Mouse (Mus musculus): ENCODE measurements around the gene Krt84. TPM values are rescaled to one million over a fixed set of nuclear protein-coding genes. Genes with fewer than 3 reads are reported as not detected.
A peak's percentile ranks its signal among the peaks of the same experiment; 100 is the strongest.

The Krt84 gene
- total and polyA plus RNA-seq, 3 experiments = not detected

DNA sequence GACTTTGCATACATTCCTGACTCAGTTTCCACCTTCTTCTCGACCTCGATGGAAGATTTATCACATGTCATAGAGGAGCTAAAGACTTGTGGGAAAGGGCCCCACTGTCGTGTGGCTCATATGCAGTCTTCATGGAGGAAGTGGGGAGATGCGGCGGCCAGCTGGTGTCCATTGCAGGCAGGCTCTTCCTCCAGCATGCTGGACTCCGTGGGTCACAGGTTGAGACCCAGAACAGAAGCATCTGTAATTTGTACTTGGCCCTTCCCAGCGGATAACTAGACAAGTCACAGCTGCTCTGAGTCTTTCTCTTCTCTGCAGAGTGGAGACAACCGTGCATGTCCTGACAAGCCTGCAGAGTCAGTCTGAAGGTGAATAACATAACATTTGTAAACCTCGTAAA, 24.4 kb downstream of the Krt84 start:
- Histone ChIP-seq H3K4me3 (no peak overlapping the region), H3K36me3 (ENCODE audit: control insufficient read depth, insufficient read depth, low read length) (no peaks in the 10 kb centered on the region), H3K4me1 (ENCODE audit: control insufficient read depth, insufficient read depth, low read length) (no peaks in the 10 kb centered on the region), H3K79me2 (replicated peaks; ENCODE audit: control insufficient read depth, insufficient read depth, low read length) (no peaks in the 10 kb centered on the region), H3K9ac (ENCODE audit: low read depth, low read length) (no peak overlapping the region), H3K27ac (no peak overlapping the region), H3K27me3 (ENCODE audit: control insufficient read depth, insufficient read depth, low read length) (no peaks in the 10 kb centered on the region)
- intact Hi-C loops (cut with DNase I) = no loop called here
- 75% methylated on average over 9 of the region's 9 CpGs for WGBS
- TF ChIP-seq CTCF (IDR thresholded peaks at IDR 0.05) = no peak
- no peak for DNase-seq

DNA sequence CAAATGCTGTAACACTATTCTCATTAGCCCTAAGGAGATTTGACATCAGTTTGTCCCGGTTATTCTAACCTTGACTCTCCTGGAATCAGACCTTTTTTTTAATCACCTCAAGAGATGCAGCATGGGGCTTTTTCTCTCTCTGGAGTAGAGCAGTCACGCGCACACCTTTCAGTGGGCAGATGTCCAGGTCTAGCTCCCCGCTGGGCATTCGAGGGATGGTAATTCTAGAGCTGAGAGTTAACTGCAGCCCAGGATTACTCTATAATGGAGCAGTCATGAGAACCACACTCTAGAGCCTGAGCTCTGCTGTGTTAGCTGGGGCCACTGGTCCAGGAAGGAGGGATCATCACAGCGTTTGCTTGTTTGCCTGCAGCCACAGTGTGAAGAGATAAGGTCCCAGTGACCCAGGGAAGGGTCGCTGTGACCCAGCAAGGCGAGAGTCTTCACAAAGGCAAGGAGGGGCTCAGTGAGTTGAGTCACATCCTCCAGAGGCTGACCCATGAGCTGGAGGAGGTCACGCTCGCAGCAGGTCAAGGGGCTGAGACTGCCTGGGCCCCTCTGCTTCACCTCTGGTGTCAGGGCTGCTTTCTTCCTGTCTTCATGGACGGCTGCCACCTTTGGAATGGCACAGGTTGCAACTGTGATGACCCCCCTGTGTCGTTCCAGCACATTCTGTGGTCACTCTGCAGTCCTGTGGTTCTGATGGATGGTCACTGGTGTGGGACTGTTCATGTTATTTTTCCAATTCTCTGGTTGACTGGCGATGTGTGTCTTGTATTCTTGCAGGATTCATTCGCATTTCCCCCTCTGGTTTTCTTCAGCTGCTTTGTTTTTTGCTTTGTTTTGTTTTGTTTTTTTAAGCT, 25.5 kb downstream of the Krt84 start:
- WGBS = 37% methylated on average over 14 of the region's 14 CpGs
- intact Hi-C loops (cut with DNase I) = no loop called here
- DNase-seq = no peak
- no peaks in the 10 kb centered on the region for H3K79me2 ChIP-seq (replicated peaks; ENCODE audit: control insufficient read depth, insufficient read depth, low read length)
- H3K4me3 ChIP-seq = no peak overlapping the region
- no peaks in the 10 kb centered on the region for H3K27me3 ChIP-seq (ENCODE audit: control insufficient read depth, insufficient read depth, low read length)
- TF ChIP-seq CTCF (IDR thresholded peaks at IDR 0.05) = no peak
- TF ChIP-seq EP300 (IDR thresholded peaks at IDR 0.05; ENCODE audit: insufficient read depth, low read depth, low read length) = no peak
- no peak for TF ChIP-seq POLR2A (IDR thresholded peaks at IDR 0.05; ENCODE audit: insufficient read depth, low read depth, low read length)
- H3K4me1 ChIP-seq (ENCODE audit: control insufficient read depth, insufficient read depth, low read length) = no peaks in the 10 kb centered on the region
- no peak overlapping the region for H3K9ac ChIP-seq (ENCODE audit: low read depth, low read length)
- no peaks in the 10 kb centered on the region for H3K36me3 ChIP-seq (ENCODE audit: control insufficient read depth, insufficient read depth, low read length)
- no peak overlapping the region for H3K27ac ChIP-seq

DNA sequence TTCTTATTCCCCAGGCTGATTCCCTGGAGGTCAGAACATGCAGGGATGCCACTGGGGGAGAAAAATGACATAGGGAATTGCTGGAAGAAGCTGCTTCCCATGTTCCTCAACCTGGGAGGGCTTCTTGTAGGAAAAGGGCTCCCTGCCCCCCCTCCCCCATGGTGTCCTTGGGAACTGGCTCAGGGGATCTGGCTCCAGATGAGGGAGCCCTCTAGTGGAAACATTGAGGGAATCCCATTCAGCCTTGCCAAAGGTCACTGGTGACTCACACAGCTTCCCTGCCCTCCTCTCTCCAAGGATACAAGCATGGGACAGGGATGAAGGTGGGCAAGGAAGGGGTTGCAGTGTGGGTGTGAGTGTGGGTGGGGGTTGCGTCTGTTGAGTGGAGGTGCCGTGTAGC, 35.4 kb downstream of the Krt84 start:
- WGBS = 78% methylated on average over 2 of the region's 2 CpGs
- intact Hi-C loops (cut with DNase I) = loop anchor here (2.0 kb wide), 1 partner anchor 158 kb away; no protein-coding TSS in a partner anchor
- no peaks in the 10 kb centered on the region for H3K36me3 ChIP-seq (ENCODE audit: control insufficient read depth, insufficient read depth, low read length)
- peak; percentile 28 to 40 for DNase-seq
- H3K79me2 ChIP-seq (replicated peaks; ENCODE audit: control insufficient read depth, insufficient read depth, low read length) = no peaks in the 10 kb centered on the region
- no peak overlapping the region for H3K27ac ChIP-seq
- no peak for TF ChIP-seq POLR2A (IDR thresholded peaks at IDR 0.05; ENCODE audit: insufficient read depth, low read depth, low read length)
- TF ChIP-seq EP300 (IDR thresholded peaks at IDR 0.05; ENCODE audit: insufficient read depth, low read depth, low read length) = 0 out of 2 replicates have a peak, but pooled peaks have one; percentile 26
- peak; percentile 64 for TF ChIP-seq CTCF (IDR thresholded peaks at IDR 0.05)
- no peaks in the 10 kb centered on the region for H3K27me3 ChIP-seq (ENCODE audit: control insufficient read depth, insufficient read depth, low read length)
- H3K4me3 ChIP-seq = no peak overlapping the region
- H3K9ac ChIP-seq (ENCODE audit: low read depth, low read length) = no peak overlapping the region
- H3K4me1 ChIP-seq (ENCODE audit: control insufficient read depth, insufficient read depth, low read length) = no peaks in the 10 kb centered on the region

DNA sequence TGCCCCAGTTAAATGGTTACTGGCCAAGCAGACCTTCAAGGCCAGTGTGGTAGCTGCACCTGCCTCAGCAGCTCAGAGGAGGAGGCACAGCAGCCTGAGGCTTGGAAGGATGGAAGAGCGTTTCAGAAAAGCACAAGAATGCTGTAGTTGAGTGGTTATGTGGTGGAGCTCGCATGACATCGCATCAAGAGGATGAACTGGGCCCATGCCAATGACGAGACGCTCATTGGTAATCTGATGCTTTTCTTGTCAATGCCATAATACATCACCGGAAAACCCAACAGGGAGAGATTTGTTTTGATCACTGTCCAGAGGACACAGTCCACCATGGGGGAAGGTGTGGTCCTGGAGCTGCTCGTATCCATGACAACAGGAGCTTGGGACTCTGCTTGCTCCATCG, 37.4 kb downstream of the Krt84 start:
- no peak for TF ChIP-seq POLR2A (IDR thresholded peaks at IDR 0.05; ENCODE audit: insufficient read depth, low read depth, low read length)
- no peak for TF ChIP-seq EP300 (IDR thresholded peaks at IDR 0.05; ENCODE audit: insufficient read depth, low read depth, low read length)
- no peak for TF ChIP-seq CTCF (IDR thresholded peaks at IDR 0.05)
- Histone ChIP-seq H3K79me2 (replicated peaks; ENCODE audit: control insufficient read depth, insufficient read depth, low read length) (no peaks in the 10 kb centered on the region), H3K27me3 (ENCODE audit: control insufficient read depth, insufficient read depth, low read length) (no peaks in the 10 kb centered on the region), H3K36me3 (ENCODE audit: control insufficient read depth, insufficient read depth, low read length) (no peaks in the 10 kb centered on the region), H3K9ac (ENCODE audit: low read depth, low read length) (no peak overlapping the region), H3K4me1 (ENCODE audit: control insufficient read depth, insufficient read depth, low read length) (no peaks in the 10 kb centered on the region), H3K27ac (no peak overlapping the region), H3K4me3 (no peak overlapping the region)
- intact Hi-C loops (cut with DNase I) = no loop called here
- DNase-seq = no peak
- 82% methylated on average over 8 of the region's 8 CpGs for WGBS

DNA sequence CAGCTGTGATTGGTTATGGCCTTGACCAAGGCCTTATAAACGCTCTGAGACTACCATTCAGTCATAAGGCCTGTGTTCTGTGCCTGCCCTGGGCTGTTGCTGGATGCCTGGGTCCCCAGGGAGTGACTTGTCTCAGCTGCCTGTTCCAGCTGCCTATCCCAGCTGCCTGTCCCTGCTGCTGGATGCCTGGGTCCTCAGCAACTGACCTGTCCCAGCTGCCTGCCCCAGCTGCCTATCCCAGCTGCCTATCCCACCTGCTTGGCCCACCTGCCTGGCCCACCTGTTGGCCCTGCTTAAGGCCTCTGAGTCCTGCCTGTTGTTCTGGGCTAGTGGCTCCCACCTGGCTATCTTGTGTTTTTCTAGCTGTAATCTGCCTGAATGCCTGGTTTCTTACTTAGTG, 38.4 kb downstream of the Krt84 start:
- H3K79me2 ChIP-seq (replicated peaks; ENCODE audit: control insufficient read depth, insufficient read depth, low read length) = no peaks in the 10 kb centered on the region
- WGBS = 72% methylated on average over 1 of the region's 1 CpGs
- no peak overlapping the region for H3K4me3 ChIP-seq
- no peak for DNase-seq
- no peak overlapping the region for H3K9ac ChIP-seq (ENCODE audit: low read depth, low read length)
- no peaks in the 10 kb centered on the region for H3K27me3 ChIP-seq (ENCODE audit: control insufficient read depth, insufficient read depth, low read length)
- H3K27ac ChIP-seq = no peak overlapping the region
- no peak for TF ChIP-seq CTCF (IDR thresholded peaks at IDR 0.05)
- no peak for TF ChIP-seq EP300 (IDR thresholded peaks at IDR 0.05; ENCODE audit: insufficient read depth, low read depth, low read length)
- TF ChIP-seq POLR2A (IDR thresholded peaks at IDR 0.05; ENCODE audit: insufficient read depth, low read depth, low read length) = no peak
- H3K36me3 ChIP-seq (ENCODE audit: control insufficient read depth, insufficient read depth, low read length) = no peaks in the 10 kb centered on the region
- intact Hi-C loops (cut with DNase I) = no loop called here
- no peaks in the 10 kb centered on the region for H3K4me1 ChIP-seq (ENCODE audit: control insufficient read depth, insufficient read depth, low read length)

DNA sequence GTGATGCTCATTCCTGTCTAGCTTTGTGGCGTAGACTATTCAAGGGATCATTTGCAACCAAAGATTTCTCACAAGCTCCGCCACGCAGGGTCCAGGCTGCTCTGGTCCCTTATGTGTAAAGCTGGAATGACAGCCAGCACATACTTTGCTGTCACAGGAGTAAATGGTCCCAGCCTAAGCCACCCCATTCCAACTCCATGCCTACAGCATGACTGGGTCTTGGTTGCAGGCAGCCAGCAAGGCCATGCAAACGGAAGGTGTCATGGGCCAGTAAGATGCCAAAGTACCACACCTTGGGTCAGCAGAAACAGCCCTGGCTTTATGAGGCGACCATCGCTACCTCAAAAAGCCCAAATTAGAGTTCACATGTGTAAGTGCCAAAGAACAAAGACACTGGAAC, 38.9 kb downstream of the Krt84 start:
- WGBS = 94% methylated on average over 6 of the region's 6 CpGs
- no peak overlapping the region for H3K4me3 ChIP-seq
- no peaks in the 10 kb centered on the region for H3K27me3 ChIP-seq (ENCODE audit: control insufficient read depth, insufficient read depth, low read length)
- no peaks in the 10 kb centered on the region for H3K79me2 ChIP-seq (replicated peaks; ENCODE audit: control insufficient read depth, insufficient read depth, low read length)
- intact Hi-C loops (cut with DNase I) = no loop called here
- no peak overlapping the region for H3K9ac ChIP-seq (ENCODE audit: low read depth, low read length)
- DNase-seq = no peak
- no peak for TF ChIP-seq POLR2A (IDR thresholded peaks at IDR 0.05; ENCODE audit: insufficient read depth, low read depth, low read length)
- no peak for TF ChIP-seq CTCF (IDR thresholded peaks at IDR 0.05)
- TF ChIP-seq EP300 (IDR thresholded peaks at IDR 0.05; ENCODE audit: insufficient read depth, low read depth, low read length) = no peak
- no peaks in the 10 kb centered on the region for H3K4me1 ChIP-seq (ENCODE audit: control insufficient read depth, insufficient read depth, low read length)
- no peak overlapping the region for H3K27ac ChIP-seq
- no peaks in the 10 kb centered on the region for H3K36me3 ChIP-seq (ENCODE audit: control insufficient read depth, insufficient read depth, low read length)
